Mouse (Mus musculus) layer of hippocampus, adult 2 months (tissue): ENCODE measurements at regions not wholly inside any gene's neighbourhood (a gene's known extent, or its start where the extent isn't known, plus 50 kb on each side); places are given as distances from the start of the nearest gene placed in this dataset.

Experiments used
- DNase-seq, 2 experiments: peaks; one replicate each; pipeline ENCODE4 v3.0.0; 2022; ENCODE audit warnings: low spot score in 2 of 2
- H3K27ac ChIP-seq: fragments of 200-600 bp; 2 replicates; pipeline ENCODE4 v1.8.1; 2022
- H3K4me3 ChIP-seq: fragments of 200-600 bp; 2 replicates; pipeline ENCODE4 v1.8.1; 2022; ENCODE audit warnings: mild to moderate bottlenecking
- CTCF ChIP-seq: fragments of 200-600 bp; conservative IDR thresholded peaks from 2 replicates; pipeline ENCODE4 v1.8.1; 2022; ENCODE audit warnings: antibody characterized with exemption, mild to moderate bottlenecking, moderate library complexity

DNA sequence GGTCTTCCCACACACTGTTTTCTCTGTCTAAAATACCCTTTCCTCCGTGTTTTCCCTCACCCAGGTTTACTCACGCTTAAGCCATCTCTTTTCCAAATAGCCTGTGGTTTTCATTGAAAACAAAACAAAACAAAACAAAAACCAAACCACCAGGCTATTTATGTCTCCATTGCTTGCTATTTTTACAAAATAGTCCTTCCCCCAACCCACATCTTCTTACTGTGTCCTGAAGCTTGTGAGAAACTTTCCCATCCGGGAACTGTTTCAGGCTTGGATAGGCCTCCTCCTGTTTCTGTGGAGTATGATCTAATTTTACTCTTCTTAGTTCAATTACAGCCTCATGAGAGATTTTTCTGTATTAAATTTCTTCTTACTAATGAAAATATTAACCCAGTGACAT, 486.2 kb upstream of the Nr5a2 start:
- Histone ChIP-seq H3K27ac (no peak overlapping the region), H3K4me3 (no peak overlapping the region)
- DNase-seq: no peak
- no peak for TF ChIP-seq CTCF

GRCm38 (mm10) chr1:137428110-137428509, 467.9 kb upstream of the Nr5a2 start:
- DNase-seq: no peak
- H3K27ac ChIP-seq: no peak overlapping the region
- TF ChIP-seq CTCF: no peak
- H3K4me3 ChIP-seq: no peak overlapping the region

- no peak for TF ChIP-seq CTCF
- no peak for DNase-seq
- H3K4me3 ChIP-seq: no peak overlapping the region
- no peak overlapping the region for H3K27ac ChIP-seq
Observed at GRCm38 (mm10) chr1:137418388-137418787, 458.1 kb upstream of the Nr5a2 start.

GRCm38 (mm10) chr1:137396736-137397135, 436.5 kb upstream of the Nr5a2 start:
- no peak for DNase-seq
- TF ChIP-seq CTCF: no peak
- no peak overlapping the region for H3K4me3 ChIP-seq
- no peak overlapping the region for H3K27ac ChIP-seq

DNA sequence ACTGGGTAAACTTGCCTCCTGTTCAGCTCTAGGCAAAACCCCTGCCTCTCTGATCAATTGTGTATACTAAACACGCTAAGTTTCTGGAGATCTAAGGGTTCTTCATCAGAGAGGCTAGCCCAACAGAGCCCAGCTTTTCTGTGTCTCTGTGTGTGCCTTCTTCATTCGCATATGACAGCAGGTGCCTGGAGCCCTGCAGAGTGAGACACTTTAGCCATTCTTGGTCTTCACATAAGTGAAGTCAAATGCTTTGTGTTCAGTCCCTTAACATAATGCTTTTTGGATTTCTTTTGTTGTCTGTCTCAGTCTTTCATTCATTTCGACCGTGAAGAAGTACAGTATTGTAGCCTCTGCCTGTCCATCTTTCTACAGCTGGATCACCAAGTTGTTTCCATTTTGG, 427.3 kb upstream of the Nr5a2 start:
- no peak for TF ChIP-seq CTCF
- DNase-seq: no peak

GRCm38 (mm10) chr1:137378072-137378985, 418.1 kb upstream of the Nr5a2 start:
- Histone ChIP-seq H3K27ac (peak overlapping the region; percentile 32; the same call in 1 of the 2 replicates), H3K4me3 (no peak overlapping the region; the same call in 1 of the 2 replicates)
- no peak for DNase-seq

More for the DNA sequence above, 427.3 kb upstream of the Nr5a2 start:
- Histone ChIP-seq H3K27ac (no peak overlapping the region), H3K4me3 (no peak overlapping the region)

GRCm38 (mm10) chr1:137376685-137377084, 416.4 kb upstream of the Nr5a2 start:
- TF ChIP-seq CTCF: no peak
- DNase-seq: no peak
- Histone ChIP-seq H3K4me3 (no peak overlapping the region), H3K27ac (no peak overlapping the region)

More at GRCm38 (mm10) chr1:137378072-137378985, 418.1 kb upstream of the Nr5a2 start:
- TF ChIP-seq CTCF: no peak

DNA sequence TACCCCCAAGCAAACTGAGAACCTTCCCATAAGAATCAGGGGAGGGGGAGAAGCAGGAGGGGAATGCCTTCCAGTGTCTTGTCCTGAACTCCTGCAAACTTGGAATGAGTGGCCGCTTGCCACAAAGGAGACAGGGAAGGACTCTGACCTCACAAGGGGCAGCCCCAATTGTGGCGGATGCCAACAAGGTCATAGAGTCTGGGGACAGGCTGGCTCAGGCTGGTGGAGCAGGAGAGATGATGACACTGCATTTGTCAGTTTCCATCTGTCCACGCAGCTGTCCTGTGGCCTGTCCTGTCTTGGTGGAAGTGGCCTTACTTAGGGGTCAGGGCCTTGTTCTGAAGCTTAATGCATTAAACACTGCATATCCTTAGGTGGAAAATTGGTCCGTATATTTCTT, 414.4 kb upstream of the Nr5a2 start:
- DNase-seq: no peak
- Histone ChIP-seq H3K4me3 (no peak overlapping the region), H3K27ac (no peak overlapping the region)
- no peak for TF ChIP-seq CTCF

- TF ChIP-seq CTCF: no peak
- Histone ChIP-seq H3K4me3 (no peak overlapping the region), H3K27ac (no peak overlapping the region)
- no peak for DNase-seq
Observed at GRCm38 (mm10) chr1:137373509-137374420, 413.5 kb upstream of the Nr5a2 start.

GRCm38 (mm10) chr1:137372236-137372635, 412.0 kb upstream of the Nr5a2 start:
- Histone ChIP-seq H3K27ac (no peak overlapping the region), H3K4me3 (no peak overlapping the region)
- DNase-seq: no peak
- no peak for TF ChIP-seq CTCF

DNA sequence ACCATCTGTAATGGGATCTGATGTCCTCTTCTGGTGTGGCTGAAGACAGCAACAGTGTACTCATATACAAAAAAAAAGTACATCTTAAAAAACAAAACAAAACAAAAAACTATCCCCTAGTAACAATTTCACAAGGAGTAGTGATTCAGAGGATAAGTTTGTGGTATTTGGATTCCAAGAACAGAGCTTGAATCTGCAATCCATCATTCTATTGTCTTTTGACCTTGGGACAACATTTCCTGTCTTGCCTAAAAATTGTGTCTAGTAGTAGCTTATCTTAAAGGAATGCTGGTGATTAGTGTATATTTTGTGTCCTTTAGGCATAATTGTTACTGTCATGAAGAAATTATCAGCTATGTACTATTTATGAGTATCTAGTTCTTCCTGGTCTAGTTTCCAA, 404.1 kb upstream of the Nr5a2 start:
- DNase-seq: no peak
- TF ChIP-seq CTCF: no peak
- H3K27ac ChIP-seq: no peak overlapping the region
- no peak overlapping the region for H3K4me3 ChIP-seq

GRCm38 (mm10) chr1:137363969-137364368, 403.7 kb upstream of the Nr5a2 start:
- Histone ChIP-seq H3K27ac (no peak overlapping the region), H3K4me3 (no peak overlapping the region)
- TF ChIP-seq CTCF: no peak
- no peak for DNase-seq

DNA sequence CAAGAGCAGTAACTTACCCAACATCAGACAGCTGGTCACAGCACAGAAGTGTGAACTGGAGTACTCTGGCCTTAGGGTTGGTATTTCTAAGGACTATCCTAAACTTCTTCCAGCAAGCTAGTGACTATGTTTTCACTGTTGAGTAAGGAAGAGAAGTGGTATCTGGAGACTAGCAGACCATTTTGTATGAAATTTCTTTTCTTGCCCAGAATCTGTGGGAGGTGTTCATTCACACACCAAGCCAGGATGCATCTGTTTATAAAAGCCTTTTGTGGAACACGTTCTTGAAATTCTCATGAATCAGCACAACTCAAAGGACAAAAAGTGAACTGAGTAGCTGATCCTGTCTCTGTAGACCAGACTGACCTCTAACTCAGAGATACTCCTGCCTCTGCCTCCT, 403.3 kb upstream of the Nr5a2 start:
- no peak overlapping the region for H3K4me3 ChIP-seq
- no peak for TF ChIP-seq CTCF
- peak in 1 of 2 experiments; percentile 25 for DNase-seq

More for the DNA sequence above, 403.3 kb upstream of the Nr5a2 start:
- no peak overlapping the region for H3K27ac ChIP-seq
